Mouse (Mus musculus) heart, postnatal 0 days (tissue): ENCODE data around the gene Mrps15. TPM values are rescaled to one million over a fixed set of nuclear protein-coding genes. Genes with fewer than 3 reads are reported as not detected.

Experiments
- ATAC-seq: fragments of 200-750 bp; cut with Nextera tagmentation; 2 replicates; pipeline ENCODE4 v1.8.0; 2017; ENCODE audit warnings: low read depth, moderate number of reproducible peaks, moderate library complexity; ENCODE audit not compliant: insufficient read depth
- DNase-seq: peaks from one replicate; pipeline ENCODE4 v3.0.0-alpha.2; 2016; ENCODE audit warnings: low spot score
- H3K27ac ChIP-seq: fragments of 300-500 bp; sonication (generic); 2 replicates; pipeline ENCODE4 v1.5.1; 2014; ENCODE audit warnings: low read depth, mild to moderate bottlenecking
- H3K27me3 ChIP-seq: fragments of 300-500 bp; sonication (generic); 2 replicates; pipeline ENCODE4 v1.6.1; 2014; ENCODE audit warnings: low read length, mixed read lengths; ENCODE audit not compliant: control insufficient read depth, insufficient read depth
- H3K36me3 ChIP-seq: fragments of 300-500 bp; sonication (generic); replicated peaks from 2 replicates; pipeline ENCODE4 v1.6.1; 2014; ENCODE audit warnings: low read length, mixed read lengths; ENCODE audit not compliant: control insufficient read depth, insufficient read depth
- H3K4me1 ChIP-seq: fragments of 300-500 bp; sonication (generic); 2 replicates; pipeline ENCODE4 v1.6.1; 2014; ENCODE audit warnings: antibody characterized with exemption; ENCODE audit not compliant: control insufficient read depth, insufficient read depth
- H3K4me2 ChIP-seq: fragments of 300-500 bp; sonication (generic); 2 replicates; pipeline ENCODE4 v1.6.1; 2014; ENCODE audit warnings: low read depth, mild to moderate bottlenecking, low read length, moderate library complexity
- H3K4me3 ChIP-seq: fragments of 300-500 bp; sonication (generic); 2 replicates; pipeline ENCODE4 v1.5.1; 2014; ENCODE audit warnings: low read depth, low read length
- H3K9ac ChIP-seq: fragments of 300-500 bp; sonication (generic); replicated peaks from 2 replicates; pipeline ENCODE4 v1.6.1; 2014; ENCODE audit warnings: low read depth, low read length, mixed read lengths
- H3K9me3 ChIP-seq: fragments of 300-500 bp; sonication (generic); replicated peaks from 2 replicates; pipeline ENCODE4 v1.6.1; 2016; ENCODE audit warnings: low read length; ENCODE audit not compliant: control insufficient read depth
- CTCF ChIP-seq: IDR thresholded peaks from 2 replicates; pipeline ENCODE4 v1.5.1; 2016; ENCODE audit warnings: antibody characterized with exemption, control low read depth, low read depth
- EP300 ChIP-seq: IDR thresholded peaks from 2 replicates; pipeline ENCODE4 v1.6.1; 2016; ENCODE audit warnings: antibody characterized with exemption, low read depth
- WGBS: fragments of 180-500 bp; shearing (Covaris S2); extraction: QIAGEN DNeasy Blood & Tissue Kit; methylation state at CpG from one replicate; pipeline ENCODE4 v1.1.7; 2014; 5-methylcytosine and 5-hydroxymethylcytosine counted together
- polyA plus RNA-seq: library from polyadenylated mRNA; unstranded; fragments of >200 nt; fragmentation: Nextera tagmentation; extraction: Ambion mirVana; gene quantifications from 2 replicates; pipeline ENCODE4 v1.2.1, GENCODE M21; 2015
- total RNA-seq: library from RNA; depleted of rRNA; stranded (reverse); fragments of >200 nt; gene quantifications from 2 replicates; pipeline ENCODE4 v1.2.3, GENCODE M21; 2014; ENCODE audit warnings: low replicate concordance

Gene Mrps15
- total and polyA plus RNA-seq, 2 experiments from 2014 or later = 84.0 to 139 TPM

DNA sequence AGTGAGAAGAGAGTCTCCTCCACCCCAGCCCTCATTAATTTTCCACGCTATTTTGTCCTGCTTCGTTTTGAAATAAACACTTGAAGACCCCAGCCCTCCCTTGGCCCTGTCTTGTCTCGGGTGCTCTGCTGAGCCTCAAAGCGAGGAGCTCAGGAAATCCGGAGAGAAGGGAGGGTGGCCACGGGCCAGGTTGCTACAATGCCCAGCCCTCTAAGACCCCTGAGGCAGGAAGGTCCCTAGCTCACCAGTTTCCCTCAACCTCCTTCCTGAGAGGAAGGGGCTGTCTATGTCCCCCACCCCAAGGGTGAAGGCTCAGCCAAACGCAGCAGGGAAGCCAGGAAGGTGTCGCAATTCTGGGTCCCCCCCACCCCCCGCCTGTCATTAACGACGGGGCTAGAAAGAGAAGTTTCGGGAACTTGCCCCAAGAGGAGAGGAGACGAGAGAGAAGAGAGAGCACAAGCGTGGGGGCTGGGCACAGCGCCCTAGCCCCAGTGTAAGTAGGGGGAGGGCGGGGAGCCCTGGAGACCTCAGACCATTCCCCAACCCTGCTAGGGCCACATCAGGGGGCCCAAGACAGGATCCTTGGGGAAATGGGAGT, 22.3 kb upstream of the Mrps15 start, which contains the start of gene Csf3r:
Gene Csf3r, plus strand, starts transcription at position 248 of the 598 bp plus-strand sequence.
- H3K27me3 ChIP-seq = no peaks in the 10 kb centered on the region
- H3K4me2 ChIP-seq = no peak within 1 kb of the TSS
- H3K9me3 ChIP-seq = no peaks in the 10 kb centered on the region
- no peak within 1 kb of the TSS for H3K27ac ChIP-seq
- DNase-seq (no peak), ATAC-seq (no peak)
- no peaks in the 10 kb centered on the region for H3K4me1 ChIP-seq
- H3K36me3 ChIP-seq = no peaks in the 10 kb centered on the region
- H3K4me3 ChIP-seq = no peak within 1 kb of the TSS
- 27% methylated on average over 16 of the region's 16 CpGs for WGBS
- H3K9ac ChIP-seq = no peak within 1 kb of the TSS
- no peak for TF ChIP-seq EP300
- no peak for TF ChIP-seq CTCF

DNA sequence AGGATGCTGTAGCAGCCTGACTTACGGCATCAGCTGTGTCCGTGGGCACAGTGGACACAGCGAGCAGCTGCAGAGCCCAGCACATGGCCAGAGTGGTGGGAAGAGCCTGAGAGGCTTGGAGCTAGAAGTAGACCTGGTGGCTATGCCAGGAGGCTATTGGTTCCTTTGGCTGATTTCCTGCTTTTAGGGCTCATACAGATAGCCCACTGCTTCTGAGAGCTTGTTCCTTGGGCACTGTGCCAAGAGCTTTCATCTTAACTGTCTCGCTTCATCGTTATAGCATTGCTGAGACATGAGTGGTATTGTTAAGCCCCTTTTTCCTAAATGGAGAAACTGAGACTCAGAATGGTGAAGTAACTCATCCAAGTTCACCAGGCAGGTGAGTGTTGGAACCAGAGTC, 20.9 kb upstream of the Mrps15 start:
- Histone ChIP-seq H3K9me3 (no peaks in the 10 kb centered on the region), H3K27me3 (no peaks in the 10 kb centered on the region), H3K27ac (no peak overlapping the region), H3K4me3 (no peak overlapping the region), H3K4me2 (no peak overlapping the region), H3K9ac (no peak overlapping the region), H3K36me3 (no peaks in the 10 kb centered on the region), H3K4me1 (no peaks in the 10 kb centered on the region)
- DNase-seq (no peak), ATAC-seq (no peak)
- TF ChIP-seq EP300 (no peak), CTCF (no peak)
- WGBS = 73% methylated on average over 5 of the region's 5 CpGs

DNA sequence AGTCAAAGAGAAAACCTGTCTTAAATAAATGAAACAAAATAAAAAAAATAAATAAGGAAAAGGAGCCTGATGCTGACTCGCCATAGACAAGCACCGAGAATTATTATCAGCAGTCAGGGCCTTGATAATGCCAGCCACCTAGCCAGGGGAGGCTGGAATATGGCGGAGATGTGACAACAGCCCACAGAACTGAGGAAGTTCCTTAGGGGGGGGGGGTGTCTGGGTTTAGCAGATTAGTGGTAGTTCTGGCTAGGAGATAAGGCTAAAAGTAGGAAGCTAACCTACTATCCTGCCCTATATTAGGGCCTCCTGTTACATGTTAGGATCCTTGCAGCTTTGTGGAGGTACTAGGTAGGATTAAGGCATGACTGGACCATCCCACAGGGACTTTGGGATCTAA, 18.7 kb upstream of the Mrps15 start:
- no peak for ATAC-seq
- Histone ChIP-seq H3K4me1 (no peaks in the 10 kb centered on the region), H3K9me3 (no peaks in the 10 kb centered on the region), H3K27ac (no peak overlapping the region), H3K4me3 (no peak overlapping the region), H3K27me3 (no peaks in the 10 kb centered on the region), H3K36me3 (no peaks in the 10 kb centered on the region), H3K4me2 (no peak overlapping the region), H3K9ac (no peak overlapping the region)
- DNase-seq = no peak
- WGBS = 52% methylated on average over 3 of the region's 3 CpGs
- TF ChIP-seq EP300 = no peak
- TF ChIP-seq CTCF = no peak

DNA sequence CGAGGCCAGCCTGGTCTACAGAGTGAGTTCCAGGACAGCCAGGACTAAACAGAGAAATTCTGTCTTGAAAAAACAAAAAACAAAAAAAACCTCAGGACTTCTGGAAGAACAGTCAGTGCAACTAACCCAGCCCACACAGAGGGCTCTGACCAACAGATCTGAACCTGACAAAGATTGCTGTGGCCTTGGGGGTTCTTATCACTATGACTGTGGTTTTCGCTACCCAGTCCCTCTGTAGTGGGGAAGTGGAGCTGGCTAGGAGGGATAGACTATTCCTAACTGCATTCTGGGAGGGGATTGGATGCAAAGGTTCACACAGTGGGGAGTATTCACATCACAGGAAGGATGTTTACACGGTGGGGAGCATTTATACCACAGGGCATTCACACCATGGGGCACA, 17.7 kb upstream of the Mrps15 start:
- TF ChIP-seq EP300 = no peak
- no peak for TF ChIP-seq CTCF
- Histone ChIP-seq H3K27ac (no peak overlapping the region), H3K4me3 (no peak overlapping the region), H3K9me3 (no peaks in the 10 kb centered on the region), H3K27me3 (no peaks in the 10 kb centered on the region), H3K4me2 (no peak overlapping the region), H3K4me1 (no peaks in the 10 kb centered on the region), H3K36me3 (no peaks in the 10 kb centered on the region), H3K9ac (no peak overlapping the region)
- 59% methylated on average over 3 of the region's 3 CpGs for WGBS
- DNase-seq = no peak
- no peak for ATAC-seq

DNA sequence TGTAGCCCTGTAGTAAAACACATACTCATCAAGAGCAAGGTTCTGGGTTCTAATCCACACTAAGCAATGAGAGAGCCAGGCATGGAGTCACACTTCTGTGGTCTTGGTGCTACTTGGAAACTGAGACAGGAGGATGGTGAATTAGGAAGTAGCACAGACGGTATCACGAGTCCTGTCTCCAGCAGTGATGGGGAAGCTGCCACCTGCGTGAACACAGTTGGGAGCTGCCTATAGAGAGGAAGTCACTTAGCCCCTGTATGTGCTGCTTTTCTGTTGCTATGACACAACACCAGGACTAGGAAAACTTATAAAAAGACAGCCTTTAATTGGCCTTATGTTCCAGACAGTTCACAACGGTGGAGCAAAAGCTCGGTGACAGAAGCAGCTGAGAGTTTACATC, 16.0 kb upstream of the Mrps15 start:
- Histone ChIP-seq H3K27ac (no peak overlapping the region), H3K4me1 (no peaks in the 10 kb centered on the region), H3K9me3 (no peaks in the 10 kb centered on the region), H3K4me3 (no peak overlapping the region), H3K4me2 (no peak overlapping the region), H3K9ac (no peak overlapping the region), H3K27me3 (no peaks in the 10 kb centered on the region), H3K36me3 (no peaks in the 10 kb centered on the region)
- DNase-seq = no peak
- 57% methylated on average over 5 of the region's 5 CpGs for WGBS
- TF ChIP-seq CTCF = no peak
- no peak for TF ChIP-seq EP300
- no peak for ATAC-seq

DNA sequence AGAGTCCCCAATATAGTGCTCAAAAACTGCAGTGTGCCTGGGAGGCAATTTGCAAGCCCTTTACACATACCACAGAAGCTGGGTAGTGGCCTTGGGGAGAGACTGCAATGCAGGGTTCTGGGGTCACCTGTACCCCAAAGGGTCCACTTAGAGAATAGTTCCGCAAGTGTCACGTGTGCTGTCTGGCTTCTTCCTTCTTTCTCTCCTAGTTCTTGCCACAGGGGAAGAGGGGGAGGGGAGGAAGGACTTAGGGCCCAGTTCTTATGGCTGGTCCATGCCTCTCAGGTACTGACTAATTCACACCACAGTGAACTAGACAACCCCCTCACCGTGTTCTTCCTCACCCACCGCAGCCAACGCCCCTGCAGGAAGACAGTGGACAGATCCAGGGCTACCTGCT, 11.3 kb upstream of the Mrps15 start:
- Histone ChIP-seq H3K27ac (no peak overlapping the region), H3K4me1 (no peaks in the 10 kb centered on the region), H3K9ac (no peak overlapping the region), H3K9me3 (no peaks in the 10 kb centered on the region), H3K4me2 (no peak overlapping the region), H3K4me3 (no peak overlapping the region), H3K36me3 (no peaks in the 10 kb centered on the region), H3K27me3 (no peaks in the 10 kb centered on the region)
- whole genome bisulfite sequencing = 76% methylated on average over 5 of the region's 5 CpGs
- no peak for TF ChIP-seq CTCF
- no peak for TF ChIP-seq EP300
- DNase-seq (no peak), ATAC-seq (no peak)
